Mouse (Mus musculus) urinary bladder, postnatal 25 days (tissue): Measurements from ENCODE around the gene Tmem223.

Source experiments
- DNase-seq: peaks from one replicate; pipeline ENCODE4 v3.0.0; 2022; ENCODE audit warnings: low spot score

Gene Tmem223

DNA sequence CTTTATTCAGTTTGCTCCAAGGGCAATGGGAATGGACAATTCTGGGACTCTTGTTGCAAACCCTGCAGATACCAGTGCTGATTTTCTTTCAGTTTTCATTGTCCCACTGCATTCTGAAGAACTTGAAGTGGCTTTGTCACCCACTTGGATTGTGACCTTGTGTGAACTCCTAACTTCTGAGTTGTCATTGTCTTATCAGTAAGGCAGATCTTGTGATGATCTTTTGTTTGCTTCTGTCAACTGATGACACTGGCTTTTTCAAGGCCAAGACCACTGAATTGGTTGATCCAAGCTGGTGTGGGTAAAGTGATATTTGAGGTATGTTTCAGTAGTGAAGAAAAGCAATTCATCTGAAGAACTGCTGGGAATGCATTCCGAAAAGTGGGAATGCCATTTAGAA lies 25.4 kb upstream of the Tmem223 start:
- no peak for DNase-seq

- DNase-seq = no peak
Measured at GRCm38 (mm10) chr19:8747368-8747767, 23.4 kb upstream of the Tmem223 start.

GRCm38 (mm10) chr19:8755652-8756051 lies 15.1 kb upstream of the Tmem223 start:
- DNase-seq = no peak

DNA sequence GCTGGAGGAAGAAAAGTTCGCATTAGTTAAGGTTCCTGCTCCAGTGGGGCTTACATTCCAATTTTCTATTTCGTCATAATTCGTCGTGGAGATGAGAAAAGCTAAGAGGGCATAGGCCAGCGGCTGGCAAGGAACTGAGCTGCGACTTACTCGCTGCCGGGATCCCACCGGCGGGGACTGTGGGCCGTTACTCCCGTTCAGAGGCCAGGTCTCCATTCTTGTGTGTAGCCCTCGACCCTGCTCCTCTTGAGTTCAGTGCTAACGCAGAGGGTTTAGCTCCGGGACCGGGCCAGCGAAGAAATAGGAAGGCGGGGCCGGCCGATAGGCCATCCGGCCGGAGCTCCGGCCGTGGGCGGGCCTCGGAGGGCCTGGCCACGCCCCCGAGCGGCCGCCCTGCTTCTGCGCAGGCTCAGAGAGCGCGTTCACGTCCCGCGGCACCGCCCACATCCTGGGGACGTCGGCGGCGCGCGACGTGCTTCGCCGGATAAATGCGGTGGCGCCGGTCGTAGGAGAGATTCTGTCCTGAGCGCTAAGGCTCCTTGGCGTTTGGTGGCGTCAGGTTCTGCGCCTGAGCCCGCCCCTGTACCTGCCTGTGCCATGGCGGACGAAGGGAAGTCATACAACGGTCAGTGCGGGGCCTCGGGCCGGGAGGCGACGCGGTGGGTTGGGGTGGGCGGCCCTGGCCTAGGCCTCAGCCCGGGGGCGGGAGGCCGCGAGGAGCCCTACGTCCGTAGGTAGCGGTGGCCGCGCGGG lies 14.0 kb upstream of the Tmem223 start, which contains the start of gene Nxf1:
TSS of gene Nxf1 (plus strand) at position 439 of the 753 bp plus-strand sequence.
- DNase-seq = peak; percentile 95

DNA sequence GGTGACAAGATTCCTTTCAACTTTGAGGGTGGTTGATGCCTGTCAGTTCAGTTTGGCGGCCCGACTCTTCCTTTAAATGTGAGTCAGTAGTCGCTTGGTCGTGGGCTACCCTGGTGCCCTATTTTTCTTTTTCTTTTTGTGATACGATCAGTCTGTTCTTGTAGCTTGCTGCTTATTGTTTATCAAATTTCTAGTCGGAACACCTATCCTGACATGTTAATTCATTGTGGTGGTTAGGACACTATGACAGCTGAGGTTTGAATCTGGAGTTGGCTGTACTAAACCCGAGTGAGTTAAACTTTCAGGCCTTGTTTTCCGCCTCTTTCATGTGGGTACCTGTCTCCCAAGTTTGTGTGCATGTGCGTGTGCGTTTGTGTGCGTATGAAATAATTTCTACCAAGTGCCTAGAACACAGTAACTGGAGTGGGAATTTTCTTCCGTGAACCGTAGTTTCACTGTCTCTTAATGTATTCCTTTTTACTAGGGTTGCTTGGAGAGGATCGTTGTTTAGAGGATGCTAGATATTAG lies 13.3 kb upstream of the Tmem223 start:
- no peak for DNase-seq

DNA sequence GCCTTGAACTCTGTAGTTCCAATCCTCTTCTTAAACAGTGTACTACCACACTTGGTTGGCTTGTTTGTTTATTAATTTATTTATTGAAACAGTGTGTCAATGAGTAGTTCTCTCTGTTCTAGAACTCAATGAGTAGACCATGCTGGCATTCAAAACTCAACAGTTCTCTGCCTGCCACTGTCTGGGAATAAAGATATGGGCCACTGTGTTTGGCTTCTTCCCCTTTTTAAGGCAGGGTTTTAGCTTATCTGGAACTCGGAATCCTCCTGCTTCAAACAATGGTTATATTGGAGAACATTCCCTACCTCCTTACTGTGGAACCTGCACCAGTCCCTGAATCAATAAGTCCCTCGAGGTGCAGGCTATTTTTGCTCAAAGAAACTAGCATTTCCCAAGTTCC lies 11.9 kb upstream of the Tmem223 start:
- no peak for DNase-seq

- no peak for DNase-seq
Measured at GRCm38 (mm10) chr19:8760757-8761156, 10.0 kb upstream of the Tmem223 start.

GRCm38 (mm10) chr19:8763276-8763675 lies 7.5 kb upstream of the Tmem223 start:
- DNase-seq = no peak

- no peak for DNase-seq
Measured at GRCm38 (mm10) chr19:8765562-8765961, 5.2 kb upstream of the Tmem223 start.

- DNase-seq = no peak
Measured at GRCm38 (mm10) chr19:8772996-8773395, 2.2 kb downstream of the Tmem223 start.

DNA sequence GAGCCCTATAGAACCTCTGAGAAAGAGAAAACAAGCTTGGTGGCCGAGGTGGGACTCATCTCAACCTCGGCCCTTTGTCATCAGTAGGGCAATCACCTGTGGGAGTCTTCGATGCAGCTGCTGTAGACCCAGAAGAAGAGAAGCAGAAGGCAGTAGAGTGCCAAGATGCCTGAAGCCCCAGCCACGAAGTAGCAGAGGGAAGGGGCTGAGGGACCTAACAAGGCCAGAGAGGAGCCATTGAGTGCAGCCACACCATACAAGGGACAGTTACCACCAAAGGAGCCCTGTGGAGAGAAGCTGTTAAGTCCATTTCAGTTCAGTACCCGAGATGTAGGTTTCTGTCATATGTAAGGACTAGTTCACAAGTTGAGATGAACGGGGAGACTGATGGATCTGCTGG lies 2.6 kb downstream of the Tmem223 start:
- DNase-seq = no peak

DNA sequence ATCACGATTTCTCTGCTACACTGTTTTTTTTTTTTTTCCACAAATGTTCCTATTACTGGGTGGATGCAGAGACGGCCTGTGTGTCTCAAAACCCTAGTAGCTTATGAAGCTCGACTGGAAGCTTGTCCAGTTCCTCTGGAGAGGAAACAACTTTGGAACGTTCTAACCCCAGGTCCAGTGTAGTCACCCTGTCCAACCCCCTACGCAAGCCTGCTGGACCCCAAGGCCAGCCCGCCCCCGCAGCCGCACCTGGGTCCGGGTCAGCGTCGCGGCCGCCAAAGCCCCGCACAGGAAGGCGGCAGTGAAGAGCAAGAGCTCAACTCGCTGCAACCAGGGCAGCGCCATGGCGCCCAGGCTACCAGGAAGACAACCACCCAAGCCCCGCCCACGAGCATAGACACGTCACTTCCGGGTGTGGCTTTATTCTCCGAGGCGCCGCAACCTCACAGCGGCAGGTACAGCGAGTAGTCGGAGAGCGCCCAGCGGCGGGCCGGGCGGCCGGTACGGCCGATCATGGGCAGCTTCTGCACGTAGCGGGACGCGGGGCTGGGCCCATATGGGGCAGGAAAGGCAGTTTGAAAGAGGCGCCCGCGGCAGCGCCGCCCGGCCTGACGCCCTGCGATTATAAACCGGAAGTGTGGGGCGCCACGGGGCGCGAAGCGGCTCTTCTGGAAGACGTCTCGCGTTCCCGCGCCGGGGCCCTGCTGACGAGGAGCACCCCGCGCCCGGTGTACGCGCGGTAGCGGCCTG lies 3.5 kb downstream of the Tmem223 start, which contains the start of gene Tmem179b:
TSS of gene Tmem179b (minus strand) at position 382 of the 750 bp plus-strand sequence.
- peak; percentile 98 for DNase-seq

DNA sequence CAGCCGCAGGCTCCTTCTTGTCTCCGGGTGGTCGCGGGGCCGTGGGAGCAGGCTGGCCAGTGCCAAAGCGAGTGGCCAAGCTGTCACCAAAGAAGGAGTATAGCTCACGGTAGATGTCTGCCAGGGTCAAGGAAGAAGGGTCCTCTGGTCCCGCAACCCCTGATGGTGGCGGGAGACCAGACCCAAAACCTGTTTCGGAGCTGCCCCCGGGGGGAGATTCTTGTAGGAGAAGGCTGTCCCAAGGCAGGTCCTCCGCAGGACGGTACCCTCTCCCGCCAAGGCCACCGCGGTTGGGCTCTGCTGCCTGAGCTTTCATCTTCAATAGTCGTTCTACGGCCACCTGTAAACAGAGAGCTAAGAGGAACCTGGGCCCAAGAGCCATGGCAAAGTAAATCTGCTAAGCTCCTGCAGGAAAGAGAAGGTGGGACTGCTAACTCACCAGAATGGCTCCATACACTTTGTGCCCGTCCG lies 4.2 kb downstream of the Tmem223 start:
- DNase-seq = peak; percentile 27

- peak; percentile 76 for DNase-seq
Measured at GRCm38 (mm10) chr19:8786008-8786781, 15.4 kb downstream of the Tmem223 start, which contains the start of gene Taf6l. Gene Taf6l, minus strand, starts transcription at chr19:8786417.

GRCm38 (mm10) chr19:8788521-8788920 lies 17.7 kb downstream of the Tmem223 start:
- DNase-seq = no peak

DNA sequence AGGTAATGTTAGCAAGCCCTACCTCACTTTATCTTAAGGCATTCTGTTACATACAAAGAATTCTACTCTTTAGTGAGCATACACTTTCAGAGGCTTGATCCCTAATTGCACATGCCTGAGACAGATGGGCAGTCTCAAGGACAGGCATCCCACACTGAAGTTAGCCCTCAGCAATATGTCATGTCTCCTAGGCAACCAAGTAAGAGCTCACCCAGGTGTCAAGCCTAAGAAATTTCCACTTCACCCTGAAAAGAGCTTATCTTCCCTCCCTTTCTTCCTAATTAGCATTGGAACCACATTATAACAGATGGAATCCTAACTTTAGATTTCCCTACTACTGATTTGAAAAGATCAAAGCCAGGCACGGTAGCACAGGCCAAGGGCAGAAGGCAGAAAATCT lies 18.4 kb downstream of the Tmem223 start:
- DNase-seq = no peak

GRCm38 (mm10) chr19:8790171-8790570 lies 19.4 kb downstream of the Tmem223 start:
- DNase-seq = no peak

GRCm38 (mm10) chr19:8798264-8798946 lies 27.6 kb downstream of the Tmem223 start, which contains the start of gene Polr2g:
Gene Polr2g, minus strand, starts transcription at chr19:8798577.
- DNase-seq = peak; percentile 85

DNA sequence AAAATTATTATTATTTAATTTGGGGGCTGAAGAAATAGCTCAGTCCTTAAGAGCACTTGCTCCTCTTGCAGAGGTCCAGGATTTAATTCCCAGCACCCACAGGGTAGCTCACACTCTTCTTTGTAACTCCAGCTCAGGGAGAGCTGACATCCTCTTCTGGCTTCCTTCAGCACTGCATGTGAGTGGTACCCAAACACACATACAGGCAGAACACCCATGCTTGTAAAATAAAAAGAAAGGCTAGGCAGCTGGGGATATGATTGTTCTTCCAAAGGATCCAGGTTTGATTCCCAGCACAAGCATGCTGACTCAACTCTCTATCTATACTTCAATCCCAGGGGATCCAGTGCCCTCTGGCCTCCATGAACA lies 28.1 kb downstream of the Tmem223 start:
- no peak for DNase-seq

DNA sequence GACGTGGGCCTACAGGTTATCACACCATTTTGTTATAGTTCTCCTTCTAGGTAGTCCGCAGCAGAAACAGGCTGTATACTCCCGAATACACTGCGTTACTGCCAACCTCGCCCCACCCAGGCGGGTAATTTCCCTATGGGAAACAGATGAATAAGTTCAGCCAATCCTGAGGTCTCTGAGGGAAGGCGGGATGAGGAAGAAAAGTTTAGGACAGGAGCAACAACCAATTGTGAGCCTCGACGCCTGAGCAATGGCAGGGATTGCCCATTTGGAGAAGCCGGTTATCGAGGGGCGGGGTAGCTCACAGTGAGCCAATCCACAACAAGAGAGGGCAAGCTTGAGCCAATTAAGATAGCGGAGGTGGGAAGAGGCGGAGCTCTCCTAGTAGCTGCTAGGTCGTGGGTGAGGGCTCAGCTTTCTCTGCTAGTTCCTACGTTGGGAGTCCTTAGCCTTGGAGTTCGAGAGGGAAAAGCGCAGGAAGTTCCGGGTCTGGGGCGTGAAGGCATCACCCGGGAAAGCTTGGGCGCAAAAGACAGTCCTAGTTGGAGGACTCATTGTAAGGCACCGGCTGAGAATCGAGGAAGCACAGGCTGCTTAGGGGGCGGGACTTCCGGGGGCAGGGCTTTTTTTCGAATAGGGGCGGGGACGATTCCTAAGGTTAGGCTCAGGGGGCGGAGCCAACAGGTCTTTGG lies 31.5 kb downstream of the Tmem223 start, which contains the start of gene Zbtb3:
TSS of gene Zbtb3 (plus strand) at position 426 of the 692 bp plus-strand sequence.
- DNase-seq = peak; percentile 73
